Mouse (Mus musculus) limb, embryonic 10.5 days (tissue): ENCODE measurements at regions not wholly inside any gene's neighbourhood (a gene's known extent, or its start where the extent isn't known, plus 50 kb on each side); places are given as distances from the start of the nearest gene placed in this dataset.
"Not testable (repeated sequence)": the region's sequence is repeated elsewhere in the genome, so short reads cannot be mapped to it uniquely, and the experiment has no call there.

Experiments
- DNase-seq: peaks from one replicate; pipeline ENCODE4 v3.0.0-alpha.2; 2017; ENCODE audit warnings: low spot score
- H3K27ac ChIP-seq: fragments of 300-500 bp; sonication (generic); 2 replicates; pipeline ENCODE4 v1.5.1; 2016; ENCODE audit warnings: mild to moderate bottlenecking
- H3K27me3 ChIP-seq: fragments of 300-500 bp; sonication (generic); 2 replicates; pipeline ENCODE4 v1.6.1; 2016; ENCODE audit warnings: low read depth, mild to moderate bottlenecking; ENCODE audit not compliant: poor library complexity, severe bottlenecking
- H3K36me3 ChIP-seq: fragments of 300-500 bp; sonication (generic); 2 replicates; pipeline ENCODE4 v1.6.1; 2016; ENCODE audit warnings: mild to moderate bottlenecking, moderate library complexity
- H3K4me1 ChIP-seq: fragments of 300-500 bp; sonication (generic); 2 replicates; pipeline ENCODE4 v1.6.1; 2016
- H3K4me3 ChIP-seq: fragments of 300-500 bp; sonication (generic); 2 replicates; pipeline ENCODE4 v1.5.1; 2016; ENCODE audit warnings: mild to moderate bottlenecking, moderate library complexity
- H3K9me3 ChIP-seq: fragments of 300-500 bp; sonication (generic); replicated peaks from 2 replicates; pipeline ENCODE4 v1.6.1; 2016; ENCODE audit warnings: mild to moderate bottlenecking
- WGBS: fragments of 180-500 bp; shearing (Covaris S2); methylation state at CpG from one replicate; pipeline ENCODE4 v1.1.7; 2016; 5-methylcytosine and 5-hydroxymethylcytosine counted together

DNA sequence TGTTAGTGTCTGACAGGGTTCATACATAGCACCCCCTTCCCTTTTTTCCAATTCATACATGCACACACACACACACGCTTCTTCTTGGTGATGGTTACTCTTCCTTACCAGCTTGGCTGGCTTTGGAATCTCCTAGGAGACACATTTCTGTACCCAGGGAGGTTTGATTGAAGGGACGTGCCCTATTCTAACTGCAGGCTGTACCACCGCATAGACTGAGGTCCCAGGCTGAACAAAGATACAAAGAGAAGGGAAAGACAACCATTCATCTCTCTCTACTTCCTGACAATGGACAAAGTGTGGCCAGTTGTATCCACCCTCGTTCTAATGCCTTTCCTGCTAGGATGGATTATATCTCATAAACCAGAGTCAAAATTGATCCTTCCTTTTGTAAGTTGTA is 100.0 kb downstream of the Raet1d start:
- H3K36me3 ChIP-seq, H3K27ac ChIP-seq, DNase-seq, H3K9me3 ChIP-seq, H3K4me3 ChIP-seq, H3K4me1 ChIP-seq, H3K27me3 ChIP-seq: not testable (repeated sequence)
- WGBS = 82% methylated on average over 4 of the region's 4 CpGs

DNA sequence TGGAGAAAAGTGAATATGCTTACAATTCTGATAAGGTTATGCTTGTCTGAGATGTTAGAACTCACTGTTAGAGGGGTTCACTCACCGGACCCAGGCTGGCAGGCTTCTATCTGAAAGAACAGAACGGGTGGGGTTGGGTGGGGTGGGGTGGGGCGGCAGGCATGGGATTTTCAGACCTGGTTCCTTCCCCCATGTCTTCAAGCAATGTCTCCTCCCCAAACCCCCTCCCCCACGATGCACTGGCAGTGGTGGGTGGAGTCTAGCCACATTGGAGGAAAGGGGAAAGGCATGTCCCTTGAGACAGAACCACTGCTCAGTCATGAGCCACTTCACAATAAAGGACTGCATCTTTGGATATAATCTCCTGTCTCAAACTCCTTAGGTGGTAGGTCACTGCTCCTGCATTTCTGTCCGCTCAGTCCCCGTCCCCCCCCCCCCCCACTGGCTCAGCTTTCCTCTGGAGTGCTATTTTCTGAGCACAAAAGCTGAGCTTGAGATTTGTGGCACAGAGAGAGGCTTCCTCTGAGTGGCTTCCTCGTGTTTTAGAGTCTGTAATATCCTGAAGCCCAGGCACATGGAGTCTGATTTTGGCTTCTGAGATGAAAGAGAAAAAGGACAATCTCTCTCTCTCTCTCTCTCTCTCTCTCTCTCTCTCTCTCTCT is 100.6 kb downstream of the Raet1d start:
- H3K9me3 ChIP-seq, DNase-seq, H3K36me3 ChIP-seq, H3K4me3 ChIP-seq, H3K27ac ChIP-seq, H3K27me3 ChIP-seq, H3K4me1 ChIP-seq: not testable (repeated sequence)
- WGBS = 22% methylated on average over 7 of the region's 7 CpGs

DNA sequence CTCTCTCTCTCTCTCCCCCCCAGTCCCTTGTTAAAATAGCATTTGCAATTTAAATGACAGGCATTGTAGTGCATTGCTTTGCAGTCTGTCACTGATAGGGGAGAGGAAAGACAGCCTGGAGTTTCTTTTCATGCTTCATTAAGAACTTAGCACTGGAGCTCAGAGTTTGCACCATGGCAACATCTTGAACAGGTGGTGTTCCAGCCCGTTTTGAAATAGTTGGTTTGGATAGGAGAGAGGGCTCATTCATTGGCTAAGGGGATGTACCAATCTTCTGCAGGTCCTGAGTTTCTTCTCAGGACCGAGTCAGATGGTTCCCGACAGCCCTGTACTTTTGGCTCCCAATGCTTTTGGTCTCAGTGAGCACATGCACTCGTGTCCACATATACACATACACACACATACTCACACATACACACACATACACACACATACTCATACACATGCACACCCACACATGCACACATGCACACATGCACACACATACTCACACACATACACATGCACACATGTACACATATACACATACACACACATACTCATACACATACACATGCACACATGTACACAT is 101.2 kb downstream of the Raet1d start:
- not testable (repeated sequence) for H3K4me3 ChIP-seq, H3K27ac ChIP-seq, H3K27me3 ChIP-seq, DNase-seq, H3K9me3 ChIP-seq, H3K36me3 ChIP-seq, H3K4me1 ChIP-seq
- WGBS = 56% methylated on average over 4 of the region's 4 CpGs

DNA sequence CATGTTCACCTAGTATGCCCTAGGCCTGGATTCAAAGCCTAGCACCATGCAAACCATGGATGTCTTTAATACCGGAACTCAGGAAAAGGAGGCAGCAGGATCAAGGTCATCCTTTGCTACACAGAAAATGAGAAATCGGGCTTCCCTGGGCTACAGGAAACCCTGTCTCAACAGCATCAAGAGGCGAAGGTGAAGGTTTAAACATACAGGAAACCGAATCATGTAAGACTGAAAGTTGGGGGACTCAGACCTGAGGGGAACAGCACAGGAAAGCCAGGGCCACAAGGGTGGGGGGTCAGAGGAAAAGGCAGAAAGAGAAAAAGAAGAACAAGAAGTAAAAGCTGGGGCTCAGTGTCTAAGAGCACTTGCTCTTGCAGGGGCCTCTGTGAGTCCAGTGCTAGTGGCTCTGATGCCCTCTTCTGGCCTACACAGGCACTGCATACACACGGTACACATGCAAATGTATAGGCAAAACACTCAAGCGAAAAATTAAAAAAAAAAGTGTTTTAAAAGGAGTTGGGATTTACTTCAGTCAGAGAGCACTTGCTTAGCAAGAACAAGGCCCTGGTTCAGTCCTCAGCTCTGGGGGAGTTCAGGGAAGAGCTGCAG is 111.5 kb downstream of the Raet1d start:
- not testable (repeated sequence) for H3K4me3 ChIP-seq, DNase-seq, H3K4me1 ChIP-seq, H3K36me3 ChIP-seq, H3K27ac ChIP-seq, H3K27me3 ChIP-seq
- H3K9me3 ChIP-seq = peaks cover 14% of the 10 kb centered on the region
- 94% methylated on average over 6 of the region's 6 CpGs for WGBS

DNA sequence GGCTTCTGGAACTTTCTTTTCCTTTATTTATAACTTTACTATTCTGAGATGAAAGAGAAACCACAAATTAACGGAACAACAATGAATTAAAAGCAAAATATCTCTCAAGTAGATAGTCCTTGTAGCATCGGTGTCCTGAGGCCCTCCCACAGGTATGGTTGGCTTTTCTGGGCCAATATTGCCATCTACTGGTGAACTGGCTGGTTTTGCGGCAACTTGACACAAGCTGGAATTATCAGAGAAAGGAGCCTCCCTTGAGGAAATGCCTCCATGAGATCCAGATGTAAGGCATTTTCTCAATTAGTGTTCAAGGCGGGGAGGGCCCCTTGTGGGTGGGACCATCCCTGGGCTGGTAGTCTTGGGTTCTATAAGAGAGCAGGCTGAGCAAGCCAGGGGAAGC is 119.5 kb downstream of the Raet1d start:
- peak; percentile 69 for DNase-seq
- WGBS = 4% methylated on average over 4 of the region's 4 CpGs
- not testable (repeated sequence) for H3K9me3 ChIP-seq, H3K36me3 ChIP-seq, H3K27ac ChIP-seq, H3K4me3 ChIP-seq, H3K27me3 ChIP-seq, H3K4me1 ChIP-seq

DNA sequence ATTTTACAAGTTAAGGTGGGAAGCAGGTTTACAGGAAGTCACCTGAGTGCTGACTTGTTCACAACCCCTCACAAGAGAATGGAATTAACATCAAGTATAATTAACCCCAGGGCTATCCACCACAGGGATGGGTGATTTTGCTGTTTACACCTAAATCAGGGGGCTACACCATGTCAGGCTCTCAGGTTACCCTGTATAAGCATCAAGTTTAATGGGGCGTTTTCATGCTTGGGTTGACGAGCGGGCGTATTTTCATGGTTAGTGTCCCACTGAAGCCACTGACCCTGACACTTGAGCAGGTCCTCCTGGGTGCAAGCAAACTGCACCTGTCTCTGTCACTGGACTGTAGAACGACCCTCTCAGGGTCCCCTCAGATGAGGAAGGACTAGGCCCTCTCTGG is 126.7 kb downstream of the Raet1d start:
- not testable (repeated sequence) for H3K4me1 ChIP-seq, H3K27ac ChIP-seq, H3K27me3 ChIP-seq, H3K36me3 ChIP-seq, H3K4me3 ChIP-seq, DNase-seq, H3K9me3 ChIP-seq
- WGBS = 85% methylated on average over 5 of the region's 5 CpGs

DNA sequence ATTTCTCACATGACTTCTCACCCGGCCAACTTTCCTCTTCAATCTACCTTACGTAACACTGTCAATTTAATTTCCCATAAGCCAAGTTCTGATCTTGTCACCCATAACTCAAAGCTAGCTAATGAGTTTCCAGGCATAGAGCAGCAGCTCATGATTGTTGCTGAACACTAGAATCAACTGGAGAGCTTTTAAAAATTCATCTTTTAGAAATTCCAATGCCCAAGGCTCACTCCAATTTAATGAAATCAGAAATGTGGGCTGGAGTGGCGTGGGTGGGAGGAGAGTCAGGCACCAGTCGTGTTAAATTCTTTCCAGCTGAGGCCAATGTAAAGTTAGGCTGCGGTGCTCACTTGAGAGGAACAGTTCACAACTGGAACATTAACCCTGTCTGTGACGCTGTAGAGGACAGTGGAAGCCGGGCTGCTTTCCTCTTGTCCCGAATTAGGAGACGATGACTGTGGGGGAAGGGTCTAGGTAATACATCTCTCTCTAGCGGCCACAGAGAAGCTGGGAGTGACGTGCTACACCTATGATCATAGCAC is 131.5 kb downstream of the Raet1d start:
- WGBS = 78% methylated on average over 11 of the region's 11 CpGs
- not testable (repeated sequence) for H3K4me3 ChIP-seq, H3K4me1 ChIP-seq, H3K9me3 ChIP-seq, DNase-seq, H3K27me3 ChIP-seq, H3K27ac ChIP-seq, H3K36me3 ChIP-seq

DNA sequence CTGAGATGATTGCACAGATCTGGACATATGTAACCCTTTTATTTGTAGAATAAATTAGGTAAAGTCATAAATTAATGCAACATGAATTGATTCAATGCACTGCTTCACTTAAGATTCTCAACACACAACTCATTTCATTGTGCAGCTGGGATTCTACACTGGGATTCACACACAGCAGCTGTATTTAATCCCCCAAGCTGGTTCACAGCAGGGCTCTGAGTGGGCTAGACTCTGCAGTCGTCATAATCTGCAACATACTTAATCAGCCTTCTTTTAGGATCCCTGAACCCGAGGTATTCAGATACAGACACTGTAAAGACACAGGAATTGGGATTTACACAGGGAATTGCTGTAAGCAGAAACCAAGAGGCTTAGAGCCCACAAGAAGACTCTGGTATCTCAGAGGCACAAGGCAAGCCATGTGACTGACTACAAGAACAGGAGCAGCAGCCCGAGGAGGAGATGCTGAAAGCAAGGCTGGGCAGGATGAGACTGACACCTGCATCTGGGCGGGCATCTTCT is 135.7 kb downstream of the Raet1d start:
- Histone ChIP-seq H3K9me3 (no peaks in the 10 kb centered on the region), H3K27me3 (no peaks in the 10 kb centered on the region), H3K4me1 (no peaks in the 10 kb centered on the region), H3K27ac (no peak overlapping the region), H3K36me3 (no peaks in the 10 kb centered on the region), H3K4me3 (no peak overlapping the region)
- no peak for DNase-seq
- 65% methylated on average over 4 of the region's 4 CpGs for WGBS
